Mouse (Mus musculus): ENCODE measurements around the gene Satb2. TPM values are rescaled to one million over a fixed set of nuclear protein-coding genes. Genes with fewer than 3 reads are reported as not detected.

The Satb2 gene
- polyA plus RNA-seq, 2 experiments from 2014 or later: 0.09 to 0.13 TPM

DNA sequence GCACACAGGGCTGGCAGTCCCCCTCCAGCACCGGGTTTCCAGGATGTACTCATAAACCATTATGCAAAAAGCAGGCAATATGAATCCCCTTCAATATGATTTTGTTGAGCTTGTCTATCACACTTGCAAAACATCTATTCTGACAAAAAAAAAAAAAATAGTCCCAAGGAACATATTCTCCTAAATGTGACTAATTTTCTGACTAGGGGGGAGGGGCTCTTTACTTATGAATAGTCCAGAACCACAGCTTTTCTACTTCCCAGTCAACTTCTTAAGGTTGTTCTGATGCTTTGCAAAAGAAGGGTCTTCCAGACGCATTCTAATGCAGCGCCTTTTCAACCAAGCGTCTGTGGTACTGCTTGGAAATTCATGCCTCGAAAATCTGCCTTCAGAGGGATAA is 155.7 kb downstream of the Satb2 start:
- no peak for ATAC-seq

DNA sequence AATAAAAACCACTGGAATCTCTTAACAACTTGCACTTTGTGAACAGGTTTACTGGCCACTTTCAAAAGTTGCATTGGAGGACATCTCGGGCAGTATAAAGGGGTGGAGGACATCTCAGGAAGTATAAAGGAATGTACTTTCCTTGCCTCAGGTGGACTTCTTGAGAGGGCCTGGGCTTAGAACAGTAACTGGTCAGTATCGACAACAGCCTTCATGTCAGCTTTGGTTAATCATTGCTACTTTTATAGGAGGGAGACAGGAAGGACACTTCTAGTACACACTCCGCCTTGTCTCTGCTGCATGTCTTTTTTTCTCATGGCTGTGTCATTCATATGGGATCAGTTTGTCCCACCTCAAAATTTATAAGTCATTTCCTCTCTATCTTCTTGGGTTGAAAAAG is 156.4 kb downstream of the Satb2 start:
- no peak for ATAC-seq

DNA sequence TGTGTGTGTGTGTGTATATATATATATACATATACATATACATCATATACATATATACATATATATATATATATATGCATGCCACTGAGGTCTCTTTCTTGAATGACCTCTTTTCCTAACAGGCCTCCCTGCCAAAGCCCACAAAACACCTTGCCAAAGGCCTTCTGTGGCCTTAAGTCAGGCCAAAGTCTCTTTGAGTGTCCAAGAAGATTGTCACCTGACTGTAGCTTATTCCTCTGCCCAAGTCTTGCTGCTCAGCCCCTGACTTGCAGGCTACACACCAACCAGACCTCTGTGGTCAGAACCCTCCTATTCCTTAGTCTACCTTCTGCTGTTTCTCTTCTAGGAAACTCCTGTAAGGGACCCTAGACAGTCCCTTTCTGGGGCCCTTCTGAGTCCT is 164.9 kb downstream of the Satb2 start:
- no peak for ATAC-seq

DNA sequence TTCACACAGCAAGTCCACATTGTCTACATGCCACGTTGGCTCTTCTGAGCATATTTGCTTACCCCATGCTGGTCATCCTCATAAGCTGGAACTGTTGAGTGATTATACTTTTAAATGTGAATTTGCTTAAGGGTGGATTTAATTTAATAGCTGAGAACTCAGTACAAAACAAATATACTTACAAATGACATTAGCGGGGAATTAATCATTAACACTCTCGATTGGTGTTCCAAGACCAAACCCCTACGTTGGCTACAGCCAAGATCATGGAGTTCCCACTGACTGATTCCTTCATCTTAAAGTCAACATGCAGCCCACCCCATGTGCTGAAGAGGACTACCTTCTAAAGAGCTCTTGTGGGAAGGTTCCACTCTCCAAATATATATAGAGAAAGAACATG is 165.5 kb downstream of the Satb2 start:
- no peak for ATAC-seq

DNA sequence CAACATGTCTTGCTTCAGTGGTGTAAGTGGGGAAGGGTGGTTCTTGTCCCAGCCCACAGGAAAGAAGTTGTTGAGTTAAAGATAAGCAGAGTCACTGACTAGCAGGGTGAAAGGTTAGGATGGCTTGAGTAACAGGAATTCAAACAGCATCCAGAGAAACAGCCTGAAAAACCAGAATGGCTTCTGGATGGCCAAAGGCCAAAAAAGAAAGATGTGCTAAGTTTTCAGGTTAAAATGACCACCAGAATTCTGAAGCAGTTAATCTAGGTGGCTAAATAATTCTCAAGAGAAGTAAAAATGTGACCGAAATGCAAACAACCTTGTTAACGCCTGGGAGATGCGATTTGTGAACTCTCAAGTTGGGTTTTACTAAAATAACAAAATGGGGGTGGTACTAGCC is 167.0 kb downstream of the Satb2 start:
- ATAC-seq: no peak

DNA sequence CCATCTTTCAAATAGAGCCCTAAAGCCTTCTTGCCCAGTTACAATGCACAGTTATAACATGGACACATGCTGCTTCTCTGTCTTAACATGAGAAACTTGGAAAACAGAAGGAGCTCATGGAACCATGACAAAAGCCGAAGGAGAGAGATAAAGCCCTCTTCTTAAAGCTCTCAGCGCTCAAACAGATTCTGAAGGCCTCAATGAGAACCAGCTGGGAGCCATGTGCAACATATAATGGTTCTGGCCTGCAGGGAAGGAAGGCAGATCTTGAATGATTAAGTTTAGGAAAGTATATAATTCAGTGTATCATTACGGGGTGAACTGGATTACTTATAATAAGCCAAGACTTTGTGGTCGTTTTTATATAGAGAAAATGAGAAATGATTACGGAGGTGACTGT is 172.4 kb downstream of the Satb2 start:
- ATAC-seq: no peak

DNA sequence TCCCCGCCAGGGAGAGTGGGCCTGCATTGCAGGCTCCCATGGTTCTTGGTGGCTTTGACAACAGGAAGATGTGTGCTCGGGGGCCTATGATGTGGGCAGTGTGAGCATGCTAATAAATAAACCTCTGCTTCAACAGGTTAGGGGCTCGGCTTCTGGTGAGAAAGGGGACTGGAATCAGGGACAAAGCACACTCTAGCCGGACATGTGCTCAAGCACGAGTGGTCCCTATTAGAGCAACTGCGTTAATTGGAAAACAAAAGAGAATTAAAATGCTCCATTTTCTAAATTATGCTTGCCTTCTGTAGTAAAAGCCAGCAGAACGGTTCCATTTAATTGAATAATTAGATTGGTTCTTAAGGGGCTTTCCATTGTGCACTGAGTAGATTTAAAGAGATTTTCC is 177.8 kb downstream of the Satb2 start:
- no peak for ATAC-seq

DNA sequence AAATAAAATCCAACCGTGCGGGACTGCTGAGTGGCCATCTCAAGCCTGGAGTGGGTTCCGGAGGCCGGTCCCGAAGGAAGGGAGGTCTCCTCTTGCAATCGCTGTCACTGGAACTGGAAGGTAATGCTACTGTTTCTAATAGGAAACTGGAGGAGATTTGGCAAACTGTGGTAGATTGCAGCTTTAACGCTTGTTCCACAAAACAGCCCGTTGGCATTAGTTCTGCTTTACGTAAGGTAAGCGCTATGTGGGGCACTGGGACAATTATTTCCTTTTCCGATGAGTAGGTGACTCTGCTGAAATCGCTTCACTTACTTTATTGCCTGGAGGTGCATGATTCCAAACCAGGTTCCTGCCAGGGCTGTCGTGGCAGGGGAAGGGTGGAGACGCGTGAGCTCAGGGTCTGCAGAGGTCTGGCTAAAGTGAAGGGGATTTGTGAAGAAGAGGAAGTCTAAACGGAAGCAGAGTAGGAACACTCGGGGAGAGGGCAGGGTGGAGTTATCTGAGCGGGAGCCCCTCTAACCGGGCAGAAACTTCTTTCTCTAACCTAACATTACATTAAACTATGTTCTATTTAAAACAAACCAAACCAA is 183.3 kb downstream of the Satb2 start:
- no peak for ATAC-seq

DNA sequence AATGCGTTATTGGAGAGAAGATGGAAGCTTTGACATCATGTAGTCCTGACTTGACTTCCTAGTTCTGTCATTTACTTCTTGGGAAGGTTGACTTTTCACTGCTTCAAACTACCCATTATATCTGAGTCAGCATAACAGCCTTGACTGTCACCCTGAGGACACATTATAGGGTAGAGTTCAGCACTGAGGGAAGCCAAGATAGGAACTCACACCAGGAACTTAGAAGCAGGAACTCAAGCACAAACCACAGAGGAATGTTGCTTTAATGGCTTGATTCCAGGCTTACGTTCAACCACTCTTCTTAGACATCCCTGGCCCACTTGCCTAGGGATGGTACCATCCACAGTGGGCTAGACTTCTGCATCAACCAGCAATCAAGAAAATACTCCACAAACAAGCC is 188.8 kb downstream of the Satb2 start:
- ATAC-seq: no peak

DNA sequence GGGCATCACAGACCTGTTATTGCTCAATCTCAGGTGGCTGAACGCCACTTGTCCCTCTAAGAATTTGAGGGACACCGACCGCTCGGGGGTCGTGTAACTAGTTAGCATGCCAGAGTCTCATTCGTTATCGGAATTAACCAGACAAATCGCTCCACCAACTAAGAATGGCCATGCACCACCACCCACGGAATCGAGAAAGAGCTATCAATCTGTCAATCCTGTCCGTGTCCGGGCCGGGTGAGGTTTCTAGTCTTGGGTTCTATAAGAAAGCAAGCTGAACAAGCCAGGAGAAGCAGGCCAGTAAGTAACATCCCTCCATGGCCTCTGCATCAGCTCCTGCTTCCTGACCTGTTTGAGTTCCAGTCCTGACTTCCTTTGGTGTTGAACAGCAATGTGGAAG is 196.3 kb downstream of the Satb2 start:
- peak; percentile 85 for ATAC-seq

DNA sequence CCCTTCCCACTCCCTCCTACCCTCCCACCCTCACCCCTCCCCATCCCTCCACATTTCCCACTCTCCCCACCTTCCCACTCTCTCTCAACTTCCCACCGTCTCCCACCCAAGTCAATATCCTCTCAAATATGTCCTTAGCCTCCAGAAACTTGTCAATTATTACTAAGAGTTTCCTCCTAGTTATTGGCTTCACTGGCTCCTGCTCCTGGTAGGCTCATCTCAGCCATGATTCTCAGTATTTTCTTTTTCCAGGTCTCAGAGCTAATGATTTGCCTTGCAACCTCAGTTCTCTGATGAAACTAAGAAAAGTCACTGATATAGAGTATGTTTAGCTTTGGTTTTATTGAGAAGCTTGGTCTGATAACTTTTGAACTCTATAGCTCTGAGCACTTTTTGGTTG is 214.2 kb downstream of the Satb2 start:
- no peak for ATAC-seq

DNA sequence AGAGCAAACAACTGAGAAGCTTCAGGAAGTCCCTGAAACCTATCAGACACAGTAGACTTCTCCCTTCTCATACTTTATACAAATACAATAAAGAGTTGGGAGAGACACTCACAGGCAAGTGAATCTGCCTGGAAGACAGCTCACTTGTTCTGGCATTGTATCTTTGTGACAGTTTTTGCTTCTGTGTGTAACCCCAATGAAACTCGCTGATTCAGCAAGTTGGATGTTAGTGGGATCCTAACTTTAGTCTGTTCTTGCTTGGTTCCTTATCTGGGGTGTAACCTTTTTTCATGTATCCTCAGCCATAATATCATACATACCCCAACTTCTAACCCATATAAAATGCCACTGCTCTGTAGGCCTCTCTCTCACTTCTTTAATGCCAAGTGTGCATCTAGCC is 216.9 kb downstream of the Satb2 start:
- no peak for ATAC-seq

DNA sequence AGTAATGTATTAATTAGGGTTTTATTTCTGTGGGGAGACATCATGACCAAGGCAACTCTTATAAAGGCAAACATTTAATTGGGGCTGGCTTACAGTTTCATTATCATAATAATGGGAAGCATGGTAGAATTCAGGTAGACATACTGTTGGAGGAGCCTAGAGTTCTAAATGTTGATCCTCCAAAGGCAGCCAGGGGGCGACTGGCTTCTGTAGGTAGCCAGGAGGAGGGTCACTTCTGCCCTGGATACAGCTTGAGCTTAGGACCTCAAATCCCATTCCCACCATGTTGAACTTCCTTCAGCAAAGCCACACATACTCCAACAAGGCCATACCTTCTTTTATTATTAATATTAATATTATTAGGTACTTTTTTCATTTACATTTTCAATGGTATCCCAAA is 225.2 kb downstream of the Satb2 start:
- ATAC-seq: no peak

DNA sequence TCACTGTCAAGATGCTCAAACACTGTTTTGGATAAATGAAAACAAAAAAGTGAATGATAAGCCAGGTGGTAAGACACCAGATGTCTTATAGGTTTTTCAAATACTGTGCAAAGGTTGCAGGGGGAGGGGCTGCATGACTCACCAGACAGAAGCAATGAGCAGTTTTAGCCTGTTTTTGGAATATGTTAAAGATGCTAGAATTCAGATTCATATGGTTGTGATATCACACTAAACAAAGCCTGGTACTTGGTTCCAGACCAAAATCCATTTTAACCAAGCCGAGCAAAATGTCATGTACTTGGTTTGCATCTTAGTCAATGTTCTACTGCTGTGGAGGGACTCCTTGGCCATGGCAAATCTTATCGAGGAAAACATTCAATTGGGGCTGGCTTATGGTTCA is 227.8 kb downstream of the Satb2 start:
- no peak for ATAC-seq

DNA sequence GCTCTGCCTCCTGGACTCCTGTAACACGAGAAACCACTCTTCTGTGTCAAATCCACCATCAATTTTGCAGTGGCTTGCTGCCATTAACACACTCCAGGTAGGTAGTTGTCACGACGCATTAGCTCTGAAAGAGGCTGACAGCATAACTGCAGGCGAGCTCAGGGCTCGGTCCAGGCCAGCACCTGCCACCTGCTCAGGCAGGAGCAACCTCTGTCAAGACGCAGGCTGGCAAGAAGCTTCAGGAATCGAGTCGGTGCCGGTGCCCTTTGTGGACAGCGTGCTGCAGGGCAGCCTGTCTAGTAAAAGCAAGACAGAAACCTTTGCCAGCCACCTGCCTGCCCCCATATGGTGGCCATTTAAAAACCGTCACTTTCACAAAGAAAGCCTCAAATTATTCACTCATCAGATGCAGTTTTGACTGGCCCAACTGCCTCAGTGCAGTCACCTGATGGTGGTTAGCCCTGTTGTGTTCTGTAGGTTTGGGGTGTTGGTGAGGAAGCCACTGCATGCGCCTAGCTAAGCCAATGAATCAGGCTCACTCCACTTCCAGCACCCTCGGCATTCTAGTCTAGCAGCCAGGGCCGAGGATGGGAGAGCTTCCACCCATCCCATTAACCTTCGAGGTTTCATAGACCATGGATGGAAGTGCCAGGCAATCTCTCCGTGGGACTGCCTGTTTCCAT is 228.7 kb downstream of the Satb2 start:
- no peak for ATAC-seq

DNA sequence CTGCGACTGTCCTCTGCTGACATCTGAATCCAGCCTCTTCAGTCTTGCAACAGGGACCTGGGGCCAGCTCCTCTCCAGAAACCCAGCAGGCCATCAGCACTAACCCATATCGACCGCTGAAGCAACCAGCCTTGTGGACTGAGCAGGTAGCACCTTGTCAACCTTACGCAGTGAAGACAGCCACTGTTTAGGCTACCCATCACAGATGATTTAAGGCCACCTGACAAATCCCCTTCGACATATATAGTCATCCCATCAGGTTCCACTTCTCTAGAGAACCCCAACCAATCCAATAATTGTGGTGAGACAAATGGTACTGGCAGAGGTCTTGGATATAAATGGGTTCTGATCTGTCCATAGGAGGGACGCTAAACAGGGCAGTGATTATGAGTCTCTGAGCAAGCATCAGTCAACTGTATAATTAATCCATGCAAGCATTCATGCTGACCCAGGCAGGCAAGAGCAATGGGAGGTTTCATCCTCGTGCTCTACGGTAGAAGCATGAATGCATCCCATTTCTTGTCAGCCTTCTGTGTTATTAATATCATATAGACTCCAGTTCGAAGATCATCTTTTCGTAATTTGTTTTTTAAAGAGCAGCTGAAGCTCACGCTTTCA is 229.5 kb downstream of the Satb2 start:
- no peak for ATAC-seq
